In genomic region chr6:120555152-120555551, GRCm38 (mm10) we compare ENCODE assay signal across 23 mouse cellular contexts.
"Had no signal": no experiment of that assay in that cellular context is flagged by ENCODE, and none has a peak within 500 bp of the region (broad histone marks: within the 10 kb centered on the region; RNA-seq: fewer than 3 reads in every experiment).

No protein-coding gene starts in this region.

- H3K36me3 ChIP-seq: intestine, embryonic 15.5 days; lung, embryonic 15.5 days; midbrain, embryonic 10.5 days; midbrain, embryonic 13.5 days had no signal

- H3K9ac ChIP-seq: intestine, embryonic 15.5 days; lung, embryonic 15.5 days; midbrain, embryonic 13.5 days had no signal

- H3K4me2 ChIP-seq: intestine, embryonic 15.5 days; lung, embryonic 15.5 days; midbrain, embryonic 13.5 days had no signal

- DNase-seq: kidney, adult 11 months; kidney, adult 8-10 months; kidney, postnatal 14 days; kidney, postnatal 4 days; layer of hippocampus, adult 9-11 months; lung, adult 18-20 months; lung, postnatal 10 days; lung, postnatal 36 days; right cerebral cortex, adult 18-20 months; right cerebral cortex, postnatal 14 days; right cerebral cortex, postnatal 4 days; thymus, adult 18-20 months; thymus, postnatal 4 days had no signal

- H3K27me3 ChIP-seq: intestine, embryonic 15.5 days; lung, embryonic 15.5 days; midbrain, embryonic 13.5 days had no signal

- H3K9me3 ChIP-seq: intestine, embryonic 15.5 days; lung, embryonic 15.5 days; megakaryocyte, embryonic 14.5 days; midbrain, embryonic 10.5 days; midbrain, embryonic 13.5 days had no signal

- ATAC-seq: intestine, embryonic 15.5 days; midbrain, embryonic 13.5 days; midbrain, embryonic 16.5 days had no signal

- H3K4me3 ChIP-seq: intestine, embryonic 15.5 days; layer of hippocampus, adult 2 months; left cerebral cortex, adult 2 months; lung, embryonic 15.5 days; megakaryocyte, embryonic 14.5 days; midbrain, embryonic 10.5 days; midbrain, embryonic 13.5 days; myocyte had no signal

- H3K4me1 ChIP-seq: intestine, embryonic 15.5 days; lung, embryonic 15.5 days had no signal

- H3K27ac ChIP-seq: intestine, embryonic 15.5 days; layer of hippocampus, adult 2 months; left cerebral cortex, adult 2 months; lung, embryonic 15.5 days; midbrain, embryonic 10.5 days; midbrain, embryonic 13.5 days; stomach, postnatal 0 days had no signal
